8 mouse cellular contexts compared by ENCODE assay signal in the genomic region with DNA sequence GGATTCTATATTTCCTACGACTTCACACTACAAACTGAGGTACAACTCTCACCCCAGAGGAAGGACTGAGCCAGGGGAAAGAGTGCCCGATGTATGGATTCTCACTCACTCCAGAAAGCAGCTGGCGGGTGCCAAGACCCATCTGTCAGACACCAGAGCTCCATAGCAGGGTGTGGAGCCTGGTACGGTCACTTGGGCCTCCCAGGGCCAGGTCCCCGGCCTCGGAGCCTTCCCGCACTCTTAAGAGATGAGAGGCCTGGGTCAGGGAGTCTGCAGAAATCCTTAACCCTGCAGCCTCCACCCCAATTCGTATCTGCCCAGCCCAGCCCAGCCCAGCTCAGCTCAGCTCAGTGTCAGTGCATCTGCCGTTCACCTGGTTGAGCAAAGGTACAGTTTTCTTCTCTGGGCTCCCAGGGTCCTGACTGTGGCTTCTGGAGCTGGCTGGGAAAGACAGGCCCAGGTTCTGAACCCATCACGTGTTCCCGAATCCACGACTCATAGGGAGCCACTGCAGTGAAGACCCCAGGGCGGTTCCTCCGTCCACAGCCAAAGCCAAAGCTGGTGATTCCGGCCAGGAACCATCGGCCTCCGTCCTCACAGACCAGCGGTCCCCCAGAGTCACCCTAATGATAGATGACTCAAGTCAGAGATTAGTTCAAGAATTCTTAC. TPM values are rescaled to one million over a fixed set of nuclear protein-coding genes. Genes with fewer than 3 reads are reported as not detected.
DNase-seq lines count a peak whose midpoint lies in the region; ATAC-seq and TF ChIP-seq lines count a peak whose summit lies in the region.

No protein-coding gene starts in this region.

- H3K4me3 ChIP-seq in lung, embryonic 14.5 days (ENCODE audit: low read depth, low read length) = peak overlapping the region; percentile 71
- H3K4me3 ChIP-seq in embryonic fibroblast, embryonic 13.5 days (ENCODE audit: insufficient read depth, low read length) = peak overlapping the region; percentile 51
- H3K4me3 ChIP-seq in intestine, embryonic 16.5 days (ENCODE audit: low read length) = peak overlapping the region; percentile 79
- H3K4me3 ChIP-seq in neural tube, embryonic 13.5 days = peak overlapping the region; percentile 74

- WGBS in lung, embryonic 14.5 days = 46% methylated on average over 18 of the region's 18 CpGs
- WGBS in intestine, embryonic 16.5 days = 51% methylated on average over 18 of the region's 18 CpGs
- 59% methylated on average over 18 of the region's 18 CpGs for whole genome bisulfite sequencing in neural tube, embryonic 13.5 days

- H3K9me3 ChIP-seq in lung, embryonic 14.5 days (ENCODE audit: low read depth, low read length) = no peaks in the 10 kb centered on the region
- H3K9me3 ChIP-seq in intestine, embryonic 16.5 days (ENCODE audit: control insufficient read depth, low read length) = no peaks in the 10 kb centered on the region
- H3K9me3 ChIP-seq in neural tube, embryonic 13.5 days = no peaks in the 10 kb centered on the region

- no peaks in the 10 kb centered on the region for H3K27me3 ChIP-seq in lung, embryonic 14.5 days (ENCODE audit: insufficient read depth, low read length)
- no peaks in the 10 kb centered on the region for H3K27me3 ChIP-seq in intestine, embryonic 16.5 days (replicated peaks; ENCODE audit: control insufficient read depth, insufficient read depth, low read length)
- 0 out of 2 replicates have a peak, but pooled peaks cover 3% of the 10 kb centered on the region for H3K27me3 ChIP-seq in neural tube, embryonic 13.5 days

- no peak for DNase-seq in lung, embryonic 14.5 days
- DNase-seq in lung, postnatal 10 days = no peak
- DNase-seq in right cerebral cortex, postnatal 14 days = no peak
- no peak for DNase-seq in urinary bladder, adult 2 months (ENCODE audit: low spot score)
- DNase-seq in gastrocnemius, postnatal 10 days = no peak

- no peak for TF ChIP-seq CTCF in lung, embryonic 14.5 days (IDR thresholded peaks at IDR 0.05; ENCODE audit: low read depth)
- no peak for TF ChIP-seq CTCF in embryonic fibroblast, embryonic 13.5 days (IDR thresholded peaks at IDR 0.05; ENCODE audit: borderline replicate concordance, insufficient read depth, low read length)

- no peak overlapping the region for H3K27ac ChIP-seq in lung, embryonic 14.5 days (ENCODE audit: low read depth)
- no peak overlapping the region for H3K27ac ChIP-seq in embryonic fibroblast, embryonic 13.5 days (ENCODE audit: insufficient read depth, low read length)
- H3K27ac ChIP-seq in intestine, embryonic 16.5 days (ENCODE audit: low read length) = peak overlapping the region; percentile 69; the same call in 1 of the 2 replicates
- H3K27ac ChIP-seq in neural tube, embryonic 13.5 days (replicated peaks) = peak overlapping the region; percentile 82

- TF ChIP-seq POLR2A in embryonic fibroblast, embryonic 13.5 days (IDR thresholded peaks at IDR 0.05; ENCODE audit: low read depth, low read length) = no peak

- H3K36me3 ChIP-seq in lung, embryonic 14.5 days (ENCODE audit: insufficient read depth) = no peaks in the 10 kb centered on the region
- H3K36me3 ChIP-seq in intestine, embryonic 16.5 days (ENCODE audit: control insufficient read depth, insufficient read depth, low read length) = no peaks in the 10 kb centered on the region
- H3K36me3 ChIP-seq in neural tube, embryonic 13.5 days = no peaks in the 10 kb centered on the region

- peak overlapping the region; percentile 76 for H3K9ac ChIP-seq in lung, embryonic 14.5 days
- H3K9ac ChIP-seq in intestine, embryonic 16.5 days (ENCODE audit: low read depth, low read length) = peak overlapping the region; percentile 89
- H3K9ac ChIP-seq in neural tube, embryonic 13.5 days = peak overlapping the region; percentile 87

- H3K4me1 ChIP-seq in lung, embryonic 14.5 days (ENCODE audit: insufficient read depth) = peaks cover 3% of the 10 kb centered on the region
- peaks cover 12% of the 10 kb centered on the region for H3K4me1 ChIP-seq in embryonic fibroblast, embryonic 13.5 days (ENCODE audit: control insufficient read depth, insufficient read depth, low read length)
- peaks cover 39% of the 10 kb centered on the region for H3K4me1 ChIP-seq in intestine, embryonic 16.5 days (ENCODE audit: control insufficient read depth, insufficient read depth, low read length)
- peaks cover 18% of the 10 kb centered on the region for H3K4me1 ChIP-seq in neural tube, embryonic 13.5 days (replicated peaks)

- no peak for ATAC-seq in lung, embryonic 14.5 days (ENCODE audit: insufficient read depth)
- no peak for ATAC-seq in intestine, embryonic 16.5 days
- ATAC-seq in neural tube, embryonic 13.5 days (ENCODE audit: low read depth) = peak; percentile 5; the same call in 1 of the 2 replicates

- H3K4me2 ChIP-seq in lung, embryonic 14.5 days = peak overlapping the region; percentile 97
- H3K4me2 ChIP-seq in intestine, embryonic 16.5 days (ENCODE audit: low read depth, low read length) = peak overlapping the region; percentile 96
- H3K4me2 ChIP-seq in neural tube, embryonic 13.5 days = peak overlapping the region; percentile 88

RNA-seq across cellular contexts. Expression of a gene that starts 6.4 kb away (rescaled TPM):
- 48.8 and 51.7 TPM in 2 replicates for polyA plus RNA-seq in lung, embryonic 14.5 days (2014; fragmentation: Nextera tagmentation; extraction: Ambion mirVana)
- not detected in 2 replicates for polyA plus RNA-seq in embryonic fibroblast, embryonic 13.5 days (2011; ENCODE audit: insufficient read length, low read depth, missing spikeins)
- polyA plus RNA-seq in intestine, embryonic 16.5 days (2015; fragmentation: Nextera tagmentation; extraction: Ambion mirVana) = 82.2 and 90.8 TPM in 2 replicates
- 0.18 and 0.58 TPM in 2 replicates for polyA plus RNA-seq in neural tube, embryonic 13.5 days (2015; fragmentation: Nextera tagmentation; extraction: Ambion mirVana)
- 54.6 and 66.0 TPM in 2 replicates for polyA plus RNA-seq in urinary bladder, adult 2 months (2012; rRNA removed)
- not detected for total RNA-seq in gastrocnemius, postnatal 10 days (2021)

RNA-seq across cellular contexts. Expression of a gene that starts 10.2 kb away (rescaled TPM):
- 9.2 and 9.7 TPM in 2 replicates for polyA plus RNA-seq in lung, embryonic 14.5 days (2014; fragmentation: Nextera tagmentation; extraction: Ambion mirVana)
- polyA plus RNA-seq in embryonic fibroblast, embryonic 13.5 days (2011; ENCODE audit: insufficient read length, low read depth, missing spikeins) = 6.8 and 7.1 TPM in 2 replicates
- polyA plus RNA-seq in intestine, embryonic 16.5 days (2015; fragmentation: Nextera tagmentation; extraction: Ambion mirVana) = 9.6 and 10.3 TPM in 2 replicates
- polyA plus RNA-seq in neural tube, embryonic 13.5 days (2015; fragmentation: Nextera tagmentation; extraction: Ambion mirVana) = 13.7 and 14.8 TPM in 2 replicates
- polyA plus RNA-seq in urinary bladder, adult 2 months (2012; rRNA removed) = 10.2 and 13.5 TPM in 2 replicates
- 1 to 10 TPM; 6.6 to 7.9 TPM for total RNA-seq in gastrocnemius, postnatal 10 days (2021)

RNA-seq across cellular contexts. Expression of a gene that starts 24.0 kb away (rescaled TPM):
- 39.5 and 42.8 TPM in 2 replicates for polyA plus RNA-seq in lung, embryonic 14.5 days (2014; fragmentation: Nextera tagmentation; extraction: Ambion mirVana)
- polyA plus RNA-seq in embryonic fibroblast, embryonic 13.5 days (2011; ENCODE audit: insufficient read length, low read depth, missing spikeins) = 19.8 and 24.5 TPM in 2 replicates
- 27.3 and 29.2 TPM in 2 replicates for polyA plus RNA-seq in intestine, embryonic 16.5 days (2015; fragmentation: Nextera tagmentation; extraction: Ambion mirVana)
- 47.1 and 55.8 TPM in 2 replicates for polyA plus RNA-seq in neural tube, embryonic 13.5 days (2015; fragmentation: Nextera tagmentation; extraction: Ambion mirVana)
- 27.2 and 31.9 TPM in 2 replicates for polyA plus RNA-seq in urinary bladder, adult 2 months (2012; rRNA removed)
- total RNA-seq in gastrocnemius, postnatal 10 days (2021) = 10 to 100 TPM; 12.9 to 16.7 TPM

RNA-seq across cellular contexts. Expression of a gene that starts 30.9 kb away (rescaled TPM):
- polyA plus RNA-seq in lung, embryonic 14.5 days (2014; fragmentation: Nextera tagmentation; extraction: Ambion mirVana) = 54.6 and 57.9 TPM in 2 replicates
- 861 and 978 TPM in 2 replicates for polyA plus RNA-seq in embryonic fibroblast, embryonic 13.5 days (2011; ENCODE audit: insufficient read length, low read depth, missing spikeins)
- 204 and 215 TPM in 2 replicates for polyA plus RNA-seq in intestine, embryonic 16.5 days (2015; fragmentation: Nextera tagmentation; extraction: Ambion mirVana)
- 376 and 434 TPM in 2 replicates for polyA plus RNA-seq in neural tube, embryonic 13.5 days (2015; fragmentation: Nextera tagmentation; extraction: Ambion mirVana)
- 388 and 390 TPM in 2 replicates for polyA plus RNA-seq in urinary bladder, adult 2 months (2012; rRNA removed)
- total RNA-seq in gastrocnemius, postnatal 10 days (2021) = 100 to 1,000 TPM; 199 to 239 TPM

RNA-seq across cellular contexts. Expression of a gene that starts 32.5 kb away (rescaled TPM):
- 152 and 169 TPM in 2 replicates for polyA plus RNA-seq in lung, embryonic 14.5 days (2014; fragmentation: Nextera tagmentation; extraction: Ambion mirVana)
- polyA plus RNA-seq in embryonic fibroblast, embryonic 13.5 days (2011; ENCODE audit: insufficient read length, low read depth, missing spikeins) = 57.3 and 63.5 TPM in 2 replicates
- 184 and 198 TPM in 2 replicates for polyA plus RNA-seq in intestine, embryonic 16.5 days (2015; fragmentation: Nextera tagmentation; extraction: Ambion mirVana)
- 55.3 and 64.4 TPM in 2 replicates for polyA plus RNA-seq in neural tube, embryonic 13.5 days (2015; fragmentation: Nextera tagmentation; extraction: Ambion mirVana)
- 71.8 and 76.9 TPM in 2 replicates for polyA plus RNA-seq in urinary bladder, adult 2 months (2012; rRNA removed)
- total RNA-seq in gastrocnemius, postnatal 10 days (2021) = 10 to 100 TPM; 84.9 to 89.6 TPM

Comparison
In these comparisons a context has a peak if more than half of its experiments do, and no peak if none do; other contexts are left out.
1. H3K27ac ChIP-seq: peak in intestine, embryonic 16.5 days (single experiment) and neural tube, embryonic 13.5 days (single experiment); none in lung, embryonic 14.5 days (single experiment) and embryonic fibroblast, embryonic 13.5 days (single experiment).
2. RNA of a gene that starts 6.4 kb away (polyA plus RNA-seq): 82.2 to 90.8 TPM in intestine, embryonic 16.5 days, 54.6 to 66.0 TPM in urinary bladder, adult 2 months and 48.8 to 51.7 TPM in lung, embryonic 14.5 days; 0.18 to 0.58 TPM in neural tube, embryonic 13.5 days and not detected in embryonic fibroblast, embryonic 13.5 days; every median in the first group is over 10 times any median in the second.
3. Peak in every context shown above with its lines, with median percentiles within 50 percentile points of each other: H3K4me2 ChIP-seq, H3K4me3 ChIP-seq and H3K9ac ChIP-seq.